Comparison of ENCODE assay signal across 9 mouse cellular contexts in the genomic region with DNA sequence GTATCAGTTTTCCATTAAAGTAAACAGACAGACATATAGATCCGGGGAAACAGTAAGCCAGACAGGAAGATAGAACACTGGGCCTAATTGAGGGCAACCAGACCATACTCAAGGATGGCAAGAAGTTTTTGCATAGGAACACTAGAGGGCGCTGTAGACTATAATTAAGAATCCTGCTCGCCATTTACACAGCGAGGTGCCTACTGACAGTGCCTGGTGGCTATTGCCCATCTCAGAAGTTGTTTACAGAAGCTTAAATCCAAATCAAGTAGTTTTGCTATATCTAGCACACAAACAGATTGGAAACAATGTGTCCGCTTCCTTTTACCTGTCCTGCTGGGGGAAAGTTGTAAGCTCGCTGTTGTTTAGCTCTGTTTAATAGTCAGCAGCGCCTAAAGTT. TPM values are rescaled to one million over a fixed set of nuclear protein-coding genes. Genes with fewer than 3 reads are reported as not detected.
DNase-seq lines count a peak whose midpoint lies in the region; ATAC-seq and TF ChIP-seq lines count a peak whose summit lies in the region.
"Had no signal": no experiment of that assay in that cellular context is flagged by ENCODE, and none has a peak within 500 bp of the region (broad histone marks: within the 10 kb centered on the region; RNA-seq: fewer than 3 reads in every experiment).

No protein-coding gene starts in this region.

- peak; percentile 69 for TF ChIP-seq RAD21 in MEL (IDR thresholded peaks at IDR 0.05; ENCODE audit: low read depth, low read length)

- no peak for TF ChIP-seq POLR2A in MEL (IDR thresholded peaks at IDR 0.05; ENCODE audit: control insufficient read depth in 1 of 2, insufficient read depth in 1 of 2, low read depth in 1 of 2, low read length in 2 of 2, poor library complexity in 1 of 2)

- peak; percentile 5 for DNase-seq in kidney, adult 11 months
- peak; percentile 45 for DNase-seq in MEL (ENCODE audit: low read depth, low spot score)
- peak; percentile 46 for DNase-seq in cerebellum, adult 9-11 months
- peak; percentile 66 for DNase-seq in layer of hippocampus, adult 11-12 months (ENCODE audit: low spot score)
- no peak for DNase-seq in ovary, postnatal 36 days (ENCODE audit: low spot score)

- H3K27ac ChIP-seq in kidney, embryonic 15.5 days: no peak overlapping the region
- no peak overlapping the region for H3K27ac ChIP-seq in MEL (ENCODE audit: control insufficient read depth, low read depth, low read length)
- no peak overlapping the region for H3K27ac ChIP-seq in midbrain, embryonic 13.5 days

- no peaks in the 10 kb centered on the region for H3K9me3 ChIP-seq in kidney, embryonic 15.5 days (replicated peaks)
- no peaks in the 10 kb centered on the region for H3K9me3 ChIP-seq in MEL (replicated peaks; ENCODE audit: insufficient read depth, low read length)
- no peaks in the 10 kb centered on the region for H3K9me3 ChIP-seq in midbrain, embryonic 13.5 days

- H3K27me3 ChIP-seq in kidney, embryonic 15.5 days: 0 out of 2 replicates have a peak, but pooled peaks cover 6% of the 10 kb centered on the region
- H3K27me3 ChIP-seq in MEL (ENCODE audit: control insufficient read depth in 1 of 2, insufficient read depth in 2 of 2, low read length in 2 of 2): peaks cover 0 to 2% of the 10 kb centered on the region in 2 experiments; a peak in 1 of 4 replicates
- H3K27me3 ChIP-seq in midbrain, embryonic 13.5 days: no peaks in the 10 kb centered on the region

- no peaks in the 10 kb centered on the region for H3K36me3 ChIP-seq in kidney, embryonic 15.5 days
- no peaks in the 10 kb centered on the region for H3K36me3 ChIP-seq in MEL (ENCODE audit: control insufficient read depth in 1 of 2, insufficient read depth in 2 of 2, low read length in 2 of 2)
- no peaks in the 10 kb centered on the region for H3K36me3 ChIP-seq in midbrain, embryonic 13.5 days

- H3K79me2 ChIP-seq in MEL (ENCODE audit: control insufficient read depth, insufficient read depth, low read length, poor library complexity): no peaks in the 10 kb centered on the region

- H3K4me3 ChIP-seq in kidney, embryonic 15.5 days (replicated peaks): no peak overlapping the region
- H3K4me3 ChIP-seq in MEL (ENCODE audit: control insufficient read depth in 1 of 2, insufficient read depth in 1 of 2, low read depth in 2 of 2, low read length in 2 of 2): no peak overlapping the region
- H3K4me3 ChIP-seq in midbrain, embryonic 13.5 days (replicated peaks): no peak overlapping the region
- H3K4me3 ChIP-seq: erythroblast, embryonic 14.5 days had no signal

- H3K4me1 ChIP-seq in kidney, embryonic 15.5 days: peaks cover 8% of the 10 kb centered on the region
- no peaks in the 10 kb centered on the region for H3K4me1 ChIP-seq in MEL (ENCODE audit: control insufficient read depth in 1 of 2, insufficient read depth in 2 of 2, low read length in 2 of 2)
- no peaks in the 10 kb centered on the region for H3K4me1 ChIP-seq in midbrain, embryonic 13.5 days (replicated peaks)

- peak; percentile 41 to 66 (median 66) for TF ChIP-seq CTCF in MEL (IDR thresholded peaks at IDR 0.05 in 2 of 3, conservative IDR thresholded peaks at IDR 0.05 in 1 of 3; ENCODE audit: control insufficient read depth in 1 of 3, insufficient read depth in 1 of 3, low read depth in 2 of 3, low read length in 3 of 3, poor library complexity in 1 of 3, severe bottlenecking in 1 of 3)

- no peak for ATAC-seq in kidney, embryonic 15.5 days (replicated peaks; ENCODE audit: low FRiP score)
- ATAC-seq in granulocyte monocyte progenitor cell, adult 5-6 weeks (replicated peaks; ENCODE audit: poor library complexity, severe bottlenecking): peak; percentile 65
- peak; percentile 56; the same call in 1 of the 2 replicates for ATAC-seq in midbrain, embryonic 13.5 days

- H3K9ac ChIP-seq in kidney, embryonic 15.5 days: no peak overlapping the region
- no peak overlapping the region for H3K9ac ChIP-seq in MEL (ENCODE audit: control insufficient read depth, low read depth, low read length, poor library complexity, severe bottlenecking)
- no peak overlapping the region for H3K9ac ChIP-seq in midbrain, embryonic 13.5 days (replicated peaks)

- 33% methylated on average over 7 of the region's 7 CpGs for WGBS in kidney, embryonic 15.5 days
- 36% methylated on average over 7 of the region's 7 CpGs for WGBS in midbrain, embryonic 13.5 days

- no peak for TF ChIP-seq EP300 in MEL (IDR thresholded peaks at IDR 0.05; ENCODE audit: low read depth in 1 of 2, low read length in 2 of 2)

- H3K4me2 ChIP-seq in kidney, embryonic 15.5 days: no peak overlapping the region
- no peak overlapping the region for H3K4me2 ChIP-seq in midbrain, embryonic 13.5 days (replicated peaks)

TF ChIP-seq in MEL, 35 proteins besides CTCF, POLR2A, EP300 and RAD21:
- peak; percentile 59 for TF ChIP-seq SMC3 (IDR thresholded peaks at IDR 0.05; ENCODE audit: low read depth, low read length)
- TF ChIP-seq ZC3H11A (IDR thresholded peaks at IDR 0.05; ENCODE audit: low read depth, low read length): peak; percentile 41; the same call in 1 of the 2 replicates
- no peak for TF ChIP-seq KAT2A (conservative IDR thresholded peaks at IDR 0.05; ENCODE audit: low read depth, low read length)

RNA-seq across cellular contexts. Expression of a gene that starts 29.9 kb away (rescaled TPM):
- polyA plus RNA-seq in kidney, embryonic 15.5 days (2015; fragmentation: Nextera tagmentation; extraction: Ambion mirVana): 0.69 and 0.71 TPM in 2 replicates
- not detected in 2 replicates for total RNA-seq in MEL (2012; rRNA removed)
- polyA plus RNA-seq in MEL (2012; ENCODE audit: insufficient read depth in 1 of 2, insufficient read length in 2 of 2, low read depth in 1 of 2, low replicate concordance in 2 of 2, missing spikeins in 1 of 2): not detected
- 7.8 and 7.9 TPM in 2 replicates for total RNA-seq in granulocyte monocyte progenitor cell, adult 5-6 weeks (2014; fragmentation: Nextera tagmentation)
- total RNA-seq in granulocyte monocyte progenitor cell, adult 5-6 weeks (2017): 6.9 and 9.1 TPM in 2 replicates
- polyA plus RNA-seq in midbrain, embryonic 13.5 days (2015; fragmentation: Nextera tagmentation; extraction: Ambion mirVana): 0.48 and 0.59 TPM in 2 replicates
- polyA plus RNA-seq: erythroblast, embryonic 14.5 days had no signal

RNA-seq across cellular contexts. Expression of a gene that starts 46.4 kb away (rescaled TPM):
- polyA plus RNA-seq in kidney, embryonic 15.5 days (2015; fragmentation: Nextera tagmentation; extraction: Ambion mirVana): 286 and 301 TPM in 2 replicates
- total RNA-seq in MEL (2012; rRNA removed): 97.9 and 99.7 TPM in 2 replicates
- 1,000 to 10,000 TPM in 1 of 2 experiments, 100 to 1,000 TPM in 1; 207 to 5,191 TPM for polyA plus RNA-seq in MEL (2012; ENCODE audit: insufficient read depth in 1 of 2, insufficient read length in 2 of 2, low read depth in 1 of 2, low replicate concordance in 2 of 2, missing spikeins in 1 of 2)
- 263 and 303 TPM in 2 replicates for total RNA-seq in granulocyte monocyte progenitor cell, adult 5-6 weeks (2014; fragmentation: Nextera tagmentation)
- 597 and 629 TPM in 2 replicates for total RNA-seq in granulocyte monocyte progenitor cell, adult 5-6 weeks (2017)
- 186 and 197 TPM in 2 replicates for polyA plus RNA-seq in midbrain, embryonic 13.5 days (2015; fragmentation: Nextera tagmentation; extraction: Ambion mirVana)
